Mouse (Mus musculus) ES-Bruce4 (cell line): ENCODE results near the gene Caln1.

Experiments used
- CTCF ChIP-seq: IDR thresholded peaks from one replicate; pipeline ENCODE4 v1.8.1; 2011; ENCODE audit warnings: low read depth, low read length
- POLR2A ChIP-seq: IDR thresholded peaks from one replicate; pipeline ENCODE4 v1.8.1; 2011; ENCODE audit warnings: low read length; ENCODE audit not compliant: insufficient read depth

DNA sequence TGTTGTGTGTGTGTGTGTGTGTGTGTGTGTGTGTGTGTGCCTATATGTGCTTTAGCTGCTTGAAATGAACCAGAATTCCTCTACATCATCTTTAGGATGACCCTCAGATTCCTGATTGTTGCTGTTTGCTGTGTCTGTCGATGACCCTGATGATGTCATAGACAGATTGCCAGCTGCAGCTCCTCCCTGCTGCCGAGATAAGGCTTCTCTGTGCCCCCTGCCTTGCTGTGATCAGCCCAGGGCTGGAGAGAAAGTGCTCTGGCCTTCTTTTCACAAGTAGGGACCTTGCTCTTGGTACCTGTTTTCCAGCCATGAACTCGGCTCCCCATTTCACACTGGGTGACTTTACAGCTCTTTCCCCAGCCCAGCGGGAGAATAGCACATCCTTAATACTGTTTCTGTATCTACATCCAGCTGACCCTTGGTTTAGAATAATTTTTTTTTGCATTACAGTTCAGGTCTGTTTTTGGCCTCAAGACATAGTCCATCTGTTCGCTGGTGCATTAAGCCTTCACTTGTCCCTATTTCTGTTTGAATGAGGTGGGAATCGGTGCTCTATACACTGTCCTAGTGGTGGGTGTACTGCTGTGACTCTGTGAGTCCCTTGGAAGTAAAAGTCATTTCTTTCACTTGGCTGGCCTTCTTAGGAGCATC is 337.1 kb downstream of the Caln1 start:
- TF ChIP-seq POLR2A (no peak), CTCF (no peak)
